Mouse (Mus musculus) heart, embryonic 11.5 days (tissue): ENCODE results near the gene Zdhhc24. TPM values are rescaled to one million over a fixed set of nuclear protein-coding genes. Genes with fewer than 3 reads are reported as not detected.

Source experiments
- ATAC-seq: fragments of 200-750 bp; cut with Nextera tagmentation; replicated peaks from 2 replicates; pipeline ENCODE4 v1.8.0; 2017; ENCODE audit warnings: moderate library complexity; ENCODE audit not compliant: insufficient number of reproducible peaks, low FRiP score, low TSS enrichment
- H3K27ac ChIP-seq: fragments of 300-500 bp; sonication (generic); 2 replicates; pipeline ENCODE4 v1.5.1; 2014; ENCODE audit warnings: mild to moderate bottlenecking, low read depth, low read length
- H3K27me3 ChIP-seq: fragments of 300-500 bp; sonication (generic); 2 replicates; pipeline ENCODE4 v1.6.1; 2014; ENCODE audit warnings: mild to moderate bottlenecking, low read length, mixed read lengths; ENCODE audit not compliant: control insufficient read depth, insufficient read depth
- H3K36me3 ChIP-seq: fragments of 300-500 bp; sonication (generic); 2 replicates; pipeline ENCODE4 v1.6.1; 2014; ENCODE audit warnings: mild to moderate bottlenecking, low read length, moderate library complexity, mixed read lengths; ENCODE audit not compliant: control insufficient read depth, insufficient read depth
- H3K4me1 ChIP-seq: fragments of 300-500 bp; sonication (generic); 2 replicates; pipeline ENCODE4 v1.6.1; 2014; ENCODE audit warnings: low read length; ENCODE audit not compliant: control insufficient read depth, insufficient read depth
- H3K4me2 ChIP-seq: fragments of 300-500 bp; sonication (generic); 2 replicates; pipeline ENCODE4 v1.6.1; 2014; ENCODE audit warnings: mild to moderate bottlenecking, moderate library complexity
- H3K4me3 ChIP-seq: fragments of 300-500 bp; sonication (generic); 2 replicates; pipeline ENCODE4 v1.5.1; 2014; ENCODE audit warnings: low read depth, low read length
- H3K9ac ChIP-seq: fragments of 300-500 bp; sonication (generic); 2 replicates; pipeline ENCODE4 v1.6.1; 2014; ENCODE audit warnings: mild to moderate bottlenecking, low read depth, low read length, moderate library complexity
- H3K9me3 ChIP-seq: fragments of 300-500 bp; sonication (generic); replicated peaks from 2 replicates; pipeline ENCODE4 v1.6.1; 2016; ENCODE audit warnings: low read length; ENCODE audit not compliant: control insufficient read depth
- WGBS: fragments of 180-500 bp; shearing (Covaris S2); extraction: QIAGEN DNeasy Blood & Tissue Kit; methylation state at CpG from one replicate; pipeline ENCODE4 v1.1.7; 2014; ENCODE audit not compliant: insufficient replicate concordance; 5-methylcytosine and 5-hydroxymethylcytosine counted together
- polyA plus RNA-seq: library from polyadenylated mRNA; unstranded; fragments of >200 nt; fragmentation: Nextera tagmentation; extraction: Ambion mirVana; gene quantifications from 2 replicates; pipeline ENCODE4 v1.2.1, GENCODE M21; 2014

The Zdhhc24 gene
- polyA plus RNA-seq, 1 experiment from 2014 or later = 7.1 TPM

DNA sequence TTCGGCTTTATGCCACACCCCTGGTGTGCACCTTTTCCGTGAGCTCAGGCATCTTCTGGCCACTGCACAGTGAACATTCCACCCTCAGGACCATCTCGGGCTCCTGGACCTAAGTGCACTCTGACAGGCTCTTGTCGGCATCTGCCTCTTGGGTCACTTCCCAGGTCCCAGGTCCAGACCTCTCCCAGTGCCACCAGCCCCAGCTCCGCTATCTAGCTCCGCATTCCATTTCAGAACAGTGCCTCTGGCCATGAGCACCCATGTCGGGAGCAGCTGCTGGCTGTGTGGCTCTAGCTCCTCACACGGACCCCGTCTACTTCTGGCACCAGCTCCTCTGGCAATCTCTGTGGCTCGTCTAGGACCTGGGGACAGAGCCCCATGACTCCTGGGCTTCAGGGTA lies 11.3 kb downstream of the Zdhhc24 start:
- 60% methylated on average over 10 of the region's 10 CpGs for WGBS
- no peaks in the 10 kb centered on the region; the same call in 1 of the 2 replicates for H3K36me3 ChIP-seq
- no peak overlapping the region for H3K4me3 ChIP-seq
- ATAC-seq = no peak
- H3K9me3 ChIP-seq = no peaks in the 10 kb centered on the region
- no peak overlapping the region for H3K27ac ChIP-seq
- no peak overlapping the region for H3K9ac ChIP-seq
- H3K27me3 ChIP-seq = 0 out of 2 replicates have a peak, but pooled peaks cover 4% of the 10 kb centered on the region
- no peak overlapping the region for H3K4me2 ChIP-seq
- H3K4me1 ChIP-seq = peaks cover 5% of the 10 kb centered on the region; the same call in 1 of the 2 replicates

DNA sequence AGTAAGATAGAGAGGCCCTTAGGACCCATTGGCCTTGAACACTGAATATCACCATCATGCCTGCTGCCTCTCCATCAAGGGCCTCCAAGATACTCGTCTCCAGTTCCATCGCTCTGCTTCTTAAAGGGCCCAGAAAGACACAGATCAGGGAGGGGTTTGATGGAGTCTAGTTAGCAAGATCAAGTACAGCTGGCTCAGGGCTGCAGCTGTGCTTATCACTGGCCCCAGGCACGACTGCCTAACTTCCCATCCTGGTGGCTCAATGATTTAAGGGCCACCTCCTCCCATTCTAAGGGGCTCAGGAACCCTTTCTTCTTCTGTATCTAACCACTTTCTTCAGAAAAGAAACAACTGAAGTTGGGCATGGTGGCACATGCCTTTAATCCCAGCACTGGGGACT lies 13.3 kb downstream of the Zdhhc24 start:
- 69% methylated on average over 3 of the region's 3 CpGs for WGBS
- no peak for ATAC-seq
- H3K9ac ChIP-seq = no peak overlapping the region
- H3K27me3 ChIP-seq = 0 out of 2 replicates have a peak, but pooled peaks cover 4% of the 10 kb centered on the region
- no peak overlapping the region for H3K27ac ChIP-seq
- H3K4me1 ChIP-seq = peaks cover 5% of the 10 kb centered on the region; the same call in 1 of the 2 replicates
- no peak overlapping the region for H3K4me3 ChIP-seq
- H3K36me3 ChIP-seq = no peaks in the 10 kb centered on the region; the same call in 1 of the 2 replicates
- H3K4me2 ChIP-seq = no peak overlapping the region
- no peaks in the 10 kb centered on the region for H3K9me3 ChIP-seq

DNA sequence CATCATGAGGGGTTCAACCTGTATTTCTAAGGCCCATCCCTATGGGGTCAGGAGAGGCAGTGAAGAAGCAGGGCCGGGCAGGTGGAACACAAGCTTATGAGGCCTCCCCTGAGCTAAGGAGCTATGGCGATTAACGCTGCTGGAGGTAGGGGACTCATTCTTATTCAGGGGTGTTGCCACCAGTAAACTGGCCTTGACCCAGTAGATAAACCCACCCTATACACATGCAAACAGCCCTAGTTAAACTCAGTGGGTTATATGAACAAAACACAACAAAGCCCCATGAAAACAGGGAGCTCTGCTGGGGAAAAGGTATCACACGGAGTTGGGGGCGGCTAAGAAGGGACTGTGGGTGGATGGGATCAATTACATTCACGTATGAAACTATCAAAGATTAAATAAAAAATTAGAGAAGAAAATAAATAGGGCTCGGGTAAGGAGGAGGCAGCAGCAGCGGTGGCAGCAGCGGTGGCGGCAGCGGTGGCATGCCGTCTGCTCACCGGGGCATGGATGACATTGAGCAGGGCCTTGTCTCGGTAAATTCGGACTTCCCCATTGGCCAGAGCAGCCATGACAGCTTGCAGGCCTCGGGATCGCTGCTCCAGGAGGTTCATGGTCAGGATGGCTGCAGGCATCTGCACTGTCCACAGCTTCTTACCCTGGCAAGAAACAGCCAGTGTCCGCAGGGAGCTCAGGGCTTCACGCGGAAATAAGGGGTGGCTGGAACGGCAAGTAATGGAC lies 18.5 kb downstream of the Zdhhc24 start:
- Histone ChIP-seq H3K4me2 (peak overlapping the region; percentile 29), H3K36me3 (no peaks in the 10 kb centered on the region; the same call in 1 of the 2 replicates), H3K9ac (no peak overlapping the region), H3K9me3 (no peaks in the 10 kb centered on the region), H3K4me1 (no peaks in the 10 kb centered on the region), H3K4me3 (no peak overlapping the region), H3K27ac (no peak overlapping the region), H3K27me3 (no peaks in the 10 kb centered on the region)
- no peak for ATAC-seq
- 54% methylated on average over 21 of the region's 21 CpGs for WGBS

DNA sequence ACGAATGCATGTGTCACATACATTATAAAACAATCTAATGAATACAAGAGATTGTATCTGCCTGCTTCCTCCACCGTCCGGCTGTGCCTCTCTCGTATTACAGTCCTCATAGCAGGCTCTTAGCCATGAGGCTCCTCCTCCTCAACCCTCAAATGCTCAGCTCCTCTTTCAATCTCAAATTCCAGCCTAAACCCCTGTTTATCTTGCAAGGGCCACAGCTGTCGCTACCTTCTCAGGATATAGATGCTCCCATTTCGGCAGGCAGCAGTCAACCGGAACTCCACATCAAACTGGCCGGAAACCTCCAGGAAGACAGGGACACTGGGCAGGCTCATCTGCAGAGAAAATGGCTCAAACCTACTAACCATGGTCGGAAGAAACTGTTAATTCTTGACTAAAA lies 20.5 kb downstream of the Zdhhc24 start:
- H3K9me3 ChIP-seq = no peaks in the 10 kb centered on the region
- no peak overlapping the region for H3K4me2 ChIP-seq
- H3K4me1 ChIP-seq = no peaks in the 10 kb centered on the region
- no peak overlapping the region for H3K4me3 ChIP-seq
- H3K36me3 ChIP-seq = no peaks in the 10 kb centered on the region
- no peak for ATAC-seq
- no peak overlapping the region for H3K9ac ChIP-seq
- no peak overlapping the region for H3K27ac ChIP-seq
- no peaks in the 10 kb centered on the region; the same call in 1 of the 2 replicates for H3K27me3 ChIP-seq
- WGBS = 65% methylated on average over 9 of the region's 9 CpGs

DNA sequence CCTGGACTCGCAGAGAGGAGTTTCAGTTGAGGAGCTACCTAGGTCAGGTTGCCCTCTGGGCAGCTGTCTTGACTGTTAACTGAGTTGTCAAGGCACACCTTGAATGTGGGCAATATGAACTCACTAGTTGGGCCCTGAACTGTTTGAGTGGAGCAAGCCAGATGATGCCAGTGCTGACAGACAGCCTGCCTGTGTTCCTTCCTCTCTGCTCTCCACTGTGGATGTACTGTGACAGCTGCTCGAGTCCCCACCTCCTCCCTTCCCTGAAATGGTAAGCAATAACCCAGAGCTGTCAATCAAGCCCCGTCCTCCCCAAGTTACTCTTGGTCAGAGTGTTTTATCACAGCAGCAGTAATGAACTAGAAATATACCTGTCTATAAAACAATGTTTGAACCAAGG lies 21.4 kb downstream of the Zdhhc24 start:
- no peaks in the 10 kb centered on the region for H3K4me1 ChIP-seq
- H3K4me2 ChIP-seq = no peak overlapping the region
- no peaks in the 10 kb centered on the region; the same call in 1 of the 2 replicates for H3K27me3 ChIP-seq
- ATAC-seq = no peak
- H3K9me3 ChIP-seq = no peaks in the 10 kb centered on the region
- no peak overlapping the region for H3K9ac ChIP-seq
- no peaks in the 10 kb centered on the region for H3K36me3 ChIP-seq
- WGBS = 67% methylated on average over 3 of the region's 3 CpGs
- H3K27ac ChIP-seq = no peak overlapping the region
- no peak overlapping the region for H3K4me3 ChIP-seq

DNA sequence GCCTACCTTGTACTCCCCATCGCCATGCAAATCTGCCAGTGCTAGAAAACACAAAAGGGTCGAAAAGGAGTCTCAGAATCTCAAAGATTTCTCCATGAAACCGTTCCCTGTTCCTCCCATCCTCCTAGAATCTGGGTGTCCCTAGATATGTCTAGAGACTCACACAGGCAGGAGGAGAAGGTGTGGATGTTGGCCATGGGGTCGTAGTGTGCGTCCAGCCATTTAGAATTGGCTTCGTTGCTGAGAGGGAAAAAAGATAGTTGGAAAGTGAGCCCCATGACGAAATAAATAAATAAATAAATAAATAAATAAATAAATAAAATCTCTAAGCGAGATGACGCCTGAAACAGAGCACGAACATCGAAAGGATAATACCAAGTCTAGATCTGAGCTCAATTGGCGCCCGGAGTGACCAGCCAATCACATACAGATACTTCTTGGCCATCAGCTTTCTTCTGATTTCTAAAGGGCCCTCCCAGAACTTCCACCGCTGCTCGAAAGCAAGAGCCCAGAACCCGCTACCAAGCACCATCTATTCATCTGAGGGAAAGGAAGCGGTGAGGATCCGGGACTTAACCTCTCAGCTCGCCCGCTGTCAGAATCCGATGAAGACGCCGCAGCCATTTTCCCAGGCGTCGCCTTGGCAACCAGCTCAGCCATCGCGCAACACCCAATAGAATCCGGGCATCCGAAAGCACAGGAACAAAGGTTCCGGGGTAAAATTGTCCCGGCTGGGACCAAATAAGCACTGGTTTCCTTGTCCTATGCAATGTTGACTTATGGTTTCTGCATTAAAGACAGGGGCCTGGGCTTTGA lies 27.7 kb downstream of the Zdhhc24 start, which contains the start of gene Bbs1:
Gene Bbs1 (minus strand): TSS at position 650 of the 816 bp plus-strand sequence.
- H3K4me3 ChIP-seq = peak within 1 kb of the TSS; percentile 66
- ATAC-seq = no peak
- H3K27ac ChIP-seq = no peak within 1 kb of the TSS
- 8% methylated on average over 31 of the region's 31 CpGs for WGBS
- H3K4me2 ChIP-seq = peak within 1 kb of the TSS; percentile 75
- no peaks in the 10 kb centered on the region for H3K9me3 ChIP-seq
- peak within 1 kb of the TSS; percentile 58; the same call in 1 of the 2 replicates for H3K9ac ChIP-seq
- H3K36me3 ChIP-seq = peaks cover 15% of the 10 kb centered on the region
- 0 out of 2 replicates have a peak, but pooled peaks cover 2% of the 10 kb centered on the region for H3K4me1 ChIP-seq
- no peaks in the 10 kb centered on the region; the same call in 1 of the 2 replicates for H3K27me3 ChIP-seq

DNA sequence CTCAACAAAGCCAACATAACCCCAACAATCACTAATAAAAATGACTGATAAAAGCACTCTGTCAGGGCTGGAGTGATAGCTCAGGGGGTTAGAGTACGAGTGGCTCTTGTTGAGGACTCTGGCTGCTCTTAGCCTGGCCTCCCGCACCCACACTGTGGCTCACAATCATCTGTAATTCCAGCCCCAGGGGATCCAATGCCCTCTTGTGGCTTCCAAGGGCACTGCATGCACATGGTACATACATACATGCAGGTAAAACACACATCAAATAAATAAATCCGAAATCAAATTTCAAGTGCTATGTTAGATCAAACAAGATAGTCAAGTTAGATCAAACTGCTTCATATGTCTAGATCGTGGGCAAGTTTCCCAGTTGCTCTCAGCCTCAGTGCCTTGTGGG lies 29.6 kb downstream of the Zdhhc24 start:
- H3K27ac ChIP-seq = no peak overlapping the region
- no peak for ATAC-seq
- peaks cover 17% of the 10 kb centered on the region for H3K36me3 ChIP-seq
- H3K4me3 ChIP-seq = no peak overlapping the region
- H3K4me2 ChIP-seq = no peak overlapping the region
- H3K9ac ChIP-seq = no peak overlapping the region
- H3K27me3 ChIP-seq = no peaks in the 10 kb centered on the region; the same call in 1 of the 2 replicates
- 79% methylated on average over 4 of the region's 4 CpGs for WGBS
- H3K4me1 ChIP-seq = 0 out of 2 replicates have a peak, but pooled peaks cover 2% of the 10 kb centered on the region
- H3K9me3 ChIP-seq = no peaks in the 10 kb centered on the region

DNA sequence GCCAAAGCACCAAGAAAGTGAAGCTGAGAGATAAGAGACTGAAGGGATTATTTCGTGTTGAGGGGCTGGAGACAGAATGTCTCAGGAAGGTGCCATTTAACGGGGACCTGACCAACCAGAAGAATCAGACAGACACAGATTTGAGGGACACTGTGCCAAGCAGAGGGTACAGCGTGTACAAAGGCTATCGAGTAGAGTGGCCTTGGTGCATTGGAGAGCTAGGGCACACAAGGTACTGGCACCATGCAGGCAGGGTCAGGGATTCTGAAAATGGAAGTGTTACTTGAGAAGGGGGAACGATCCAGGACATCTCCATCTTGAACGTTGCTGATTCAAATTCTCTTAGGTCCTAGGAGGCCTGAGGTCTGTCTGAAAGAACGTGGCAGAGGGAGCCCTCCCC lies 30.9 kb downstream of the Zdhhc24 start:
- Histone ChIP-seq H3K27me3 (no peaks in the 10 kb centered on the region), H3K4me3 (no peak overlapping the region)
- WGBS = 88% methylated on average over 7 of the region's 7 CpGs

More for the DNA sequence above, 30.9 kb downstream of the Zdhhc24 start:
- H3K9ac ChIP-seq = no peak overlapping the region
- peaks cover 24% of the 10 kb centered on the region for H3K36me3 ChIP-seq
- no peak overlapping the region for H3K4me2 ChIP-seq
- ATAC-seq = no peak
- no peaks in the 10 kb centered on the region for H3K9me3 ChIP-seq
- H3K4me1 ChIP-seq = 0 out of 2 replicates have a peak, but pooled peaks cover 2% of the 10 kb centered on the region
- H3K27ac ChIP-seq = no peak overlapping the region
